Mouse (Mus musculus): Measurements from ENCODE around the gene Krt26. TPM values are rescaled to one million over a fixed set of nuclear protein-coding genes. Genes with fewer than 3 reads are reported as not detected.
A peak's percentile ranks its signal among the peaks of the same experiment; 100 is the strongest.

Krt26 gene
- total RNA-seq (2021), result not detected

DNA sequence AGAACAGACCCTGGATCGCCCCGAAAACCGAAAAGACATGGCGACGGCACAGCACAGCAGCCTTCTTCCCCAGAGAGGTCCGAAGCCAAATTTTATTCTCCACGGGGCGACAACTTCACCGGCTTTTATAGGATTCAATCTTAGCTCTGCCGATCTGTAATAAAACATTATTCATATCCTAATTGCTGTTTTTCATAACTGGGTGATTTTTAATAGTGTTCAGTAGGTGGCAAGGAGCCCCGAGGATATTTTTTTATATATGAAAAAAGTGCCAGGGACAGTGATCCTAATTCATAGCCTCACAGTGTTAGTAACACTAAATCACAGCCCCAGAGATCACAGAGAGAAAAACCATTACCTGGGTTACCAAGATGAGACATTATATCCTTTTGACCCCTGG is at the start of gene Krt26:
TSS of gene Krt26 (minus strand) at position 101 of the 400 bp plus-strand sequence.
- DNase-seq, result no peak
- intact Hi-C loops (cut with DNase I), result no loop called here

- peak; percentile 90 for DNase-seq
- intact Hi-C loops (cut with DNase I), result no loop called here
These were observed 48.3 kb upstream of the Krt26 start for GRCm38 (mm10) chr11:99385813-99386721.

GRCm38 (mm10) chr11:99379568-99379967 is 41.8 kb upstream of the Krt26 start:
- intact Hi-C loops (cut with DNase I), result no loop called here
- peak; percentile 77 for DNase-seq

DNA sequence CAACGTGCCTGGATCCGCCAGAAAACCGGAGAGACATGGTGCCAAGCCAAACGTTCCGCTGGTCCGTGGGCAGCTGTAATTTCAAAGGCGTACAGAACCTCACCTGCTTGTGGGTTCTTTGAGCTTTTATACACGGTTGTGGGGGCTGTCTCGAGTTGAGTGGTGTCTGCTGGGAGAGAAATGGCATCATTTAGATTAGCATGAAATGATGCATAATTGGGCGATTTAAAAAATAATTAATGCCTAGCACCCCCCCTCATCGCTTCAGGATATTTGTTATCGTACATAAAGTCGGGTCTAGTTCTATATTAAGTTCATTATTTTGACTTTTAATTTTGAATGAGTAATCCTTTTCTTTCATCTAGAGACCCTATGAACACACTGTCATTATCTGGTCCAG is 37.0 kb upstream of the Krt26 start, which contains the start of gene Krt28:
TSS of gene Krt28 (minus strand) at position 101 of the 400 bp plus-strand sequence.
- no peak for DNase-seq
- intact Hi-C loops (cut with DNase I), result no loop called here

GRCm38 (mm10) chr11:99369853-99370451 is 32.2 kb upstream of the Krt26 start:
- intact Hi-C loops (cut with DNase I), result no loop called here
- DNase-seq, result peak; percentile 18

- intact Hi-C loops (cut with DNase I), result no loop called here
- DNase-seq, result no peak
These were observed 31.5 kb upstream of the Krt26 start for GRCm38 (mm10) chr11:99369229-99369628.

DNA sequence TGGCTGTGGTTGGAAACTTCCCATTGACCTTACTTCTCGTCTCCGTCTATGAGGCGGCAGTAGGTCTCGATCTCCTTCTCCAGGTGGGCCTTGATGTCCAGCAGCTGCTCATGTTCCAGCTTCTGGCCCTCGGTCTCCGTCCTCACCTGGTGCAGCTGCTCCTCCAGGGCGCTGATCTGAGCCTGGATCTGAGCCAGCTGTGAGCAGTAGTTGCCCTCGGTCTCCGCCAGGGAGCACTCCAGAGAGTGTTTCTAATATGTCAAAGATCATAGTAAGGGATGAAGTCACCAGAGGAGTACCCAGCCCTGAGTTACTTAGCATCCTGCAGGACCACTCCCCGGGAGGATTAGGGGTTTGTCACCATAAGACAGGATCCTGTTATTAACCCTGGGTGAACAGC is 29.0 kb upstream of the Krt26 start:
- intact Hi-C loops (cut with DNase I), result no loop called here
- DNase-seq, result peak; percentile 26

DNA sequence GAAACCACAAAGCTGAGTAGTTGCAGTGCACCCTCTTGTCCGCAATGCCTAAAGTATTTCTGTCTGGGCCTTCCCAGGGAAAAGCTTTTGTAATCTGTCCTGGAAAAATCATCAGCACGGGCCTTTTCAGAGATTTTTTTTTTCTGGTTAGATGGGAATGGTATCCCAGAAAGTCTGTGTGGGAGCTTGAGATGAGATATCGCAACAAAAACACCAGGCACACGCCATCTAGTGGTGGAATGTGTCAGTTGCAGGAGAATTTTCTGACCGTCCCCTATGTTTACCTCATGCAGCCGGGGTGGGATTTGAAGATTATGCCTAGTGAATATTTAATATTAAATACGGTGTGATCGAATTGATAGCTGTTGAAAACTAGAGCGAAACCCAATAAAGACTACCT is 26.6 kb upstream of the Krt26 start:
- DNase-seq, result peak; percentile 38
- intact Hi-C loops (cut with DNase I), result loop anchor here (5.0 kb wide), 1 partner anchor 52 kb away; no protein-coding TSS in a partner anchor

- no peak for DNase-seq
- intact Hi-C loops (cut with DNase I), result loop anchor here (5.0 kb wide), 1 partner anchor 49 kb away; no protein-coding TSS in a partner anchor
These were observed 23.7 kb upstream of the Krt26 start for GRCm38 (mm10) chr11:99361423-99361822.

DNA sequence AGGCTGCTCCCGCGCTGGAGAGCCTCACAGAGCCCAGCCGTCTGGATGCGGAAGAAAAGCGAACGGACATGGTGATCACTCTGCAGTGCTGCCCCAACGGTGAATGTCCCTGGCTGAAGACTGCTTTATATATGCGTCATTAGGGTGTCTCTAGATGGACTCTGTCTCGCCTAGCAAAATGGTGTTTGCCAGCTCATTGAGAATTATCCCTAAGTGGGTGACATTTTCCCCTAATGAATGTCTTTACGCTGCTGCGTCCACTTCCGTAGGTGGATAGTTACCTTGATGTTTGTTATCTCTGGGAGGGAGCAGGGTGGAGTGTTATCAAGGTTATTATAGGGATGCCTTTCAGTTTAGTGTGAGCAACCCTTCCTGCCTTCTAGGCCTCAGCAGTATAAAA is 13.2 kb upstream of the Krt26 start, which contains the start of gene Krt27:
TSS of gene Krt27 (minus strand) at position 101 of the 400 bp plus-strand sequence.
- no peak for DNase-seq
- intact Hi-C loops (cut with DNase I), result no loop called here

DNA sequence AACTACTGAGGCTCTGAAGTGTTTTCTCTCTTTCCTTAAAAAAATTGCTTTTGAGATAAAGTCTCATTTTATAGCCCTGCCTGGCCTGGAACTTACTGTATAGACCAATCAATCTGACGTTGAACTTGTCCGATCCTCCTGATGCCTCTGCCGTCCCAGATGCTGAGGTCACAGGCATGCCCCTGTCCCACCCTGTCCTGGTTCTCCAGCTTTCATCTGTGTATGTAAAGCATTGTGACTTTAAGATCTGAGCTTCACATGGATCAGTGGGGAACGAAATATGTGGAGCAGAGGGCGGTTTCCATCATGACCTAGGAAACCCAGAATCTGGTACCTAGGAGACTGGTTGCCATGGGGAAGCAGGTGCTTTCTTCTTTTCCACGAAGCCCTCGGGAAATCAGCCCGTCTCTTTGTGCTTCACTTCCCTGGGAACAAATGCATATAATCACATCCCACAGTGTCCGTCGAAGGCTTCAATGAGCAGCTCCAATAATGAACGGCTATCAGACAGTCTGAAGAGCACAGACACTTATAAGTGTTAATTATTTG is 1.6 kb upstream of the Krt26 start:
- peak; percentile 8 for DNase-seq
- intact Hi-C loops (cut with DNase I), result no loop called here

- intact Hi-C loops (cut with DNase I), result no loop called here
- DNase-seq, result peak; percentile 18
These were observed 4.3 kb downstream of the Krt26 start for GRCm38 (mm10) chr11:99333426-99333825.

- intact Hi-C loops (cut with DNase I), result no loop called here
- no peak for DNase-seq
These were observed 8.1 kb downstream of the Krt26 start for GRCm38 (mm10) chr11:99329655-99330054.

DNA sequence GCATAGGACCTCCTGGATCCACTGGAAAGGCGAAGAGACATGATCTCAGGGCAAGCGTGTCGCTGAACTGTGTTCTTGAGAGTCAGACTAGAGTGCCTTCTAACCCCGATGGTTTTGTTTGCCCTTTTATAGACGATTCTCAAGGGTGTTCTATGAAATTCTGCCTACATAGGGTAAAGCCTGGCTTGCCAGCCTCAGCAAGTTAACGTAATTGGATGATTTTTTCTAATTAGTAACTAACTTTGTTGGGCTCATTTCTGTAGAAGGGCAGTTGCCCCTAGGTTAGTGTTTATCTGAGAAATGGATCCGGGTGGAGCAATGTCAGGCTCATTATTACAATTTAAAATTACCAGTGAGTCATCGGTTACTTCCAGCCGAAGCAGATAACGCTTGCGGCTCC is 14.9 kb downstream of the Krt26 start, which contains the start of gene Krt25:
TSS of gene Krt25 (minus strand) at position 101 of the 400 bp plus-strand sequence.
- intact Hi-C loops (cut with DNase I), result no loop called here
- DNase-seq, result no peak

DNA sequence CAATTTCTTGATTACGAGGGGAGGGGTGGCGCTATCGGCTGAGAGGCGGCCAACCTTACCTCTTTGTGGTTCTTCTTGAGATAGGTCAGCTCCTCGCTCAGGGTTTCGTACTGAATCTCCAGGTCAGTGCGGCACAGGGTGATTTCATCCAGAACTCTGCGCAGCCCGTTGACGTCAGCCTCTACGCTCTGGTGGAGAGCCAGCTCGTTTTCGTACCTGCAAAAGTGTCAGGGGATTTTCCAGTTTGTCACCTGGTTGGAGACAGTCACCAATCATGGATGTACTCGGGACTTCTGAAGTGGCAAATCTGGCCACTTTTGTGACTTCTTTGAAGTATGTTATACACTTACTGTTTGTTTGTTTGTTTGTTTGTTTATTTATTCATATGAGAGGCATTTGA is 16.7 kb downstream of the Krt26 start:
- no peak for DNase-seq
- intact Hi-C loops (cut with DNase I), result no loop called here

GRCm38 (mm10) chr11:99319127-99319526 is 18.6 kb downstream of the Krt26 start:
- no peak for DNase-seq
- intact Hi-C loops (cut with DNase I), result no loop called here

- intact Hi-C loops (cut with DNase I), result no loop called here
- DNase-seq, result no peak
These were observed 21.2 kb downstream of the Krt26 start for GRCm38 (mm10) chr11:99316543-99316942.

DNA sequence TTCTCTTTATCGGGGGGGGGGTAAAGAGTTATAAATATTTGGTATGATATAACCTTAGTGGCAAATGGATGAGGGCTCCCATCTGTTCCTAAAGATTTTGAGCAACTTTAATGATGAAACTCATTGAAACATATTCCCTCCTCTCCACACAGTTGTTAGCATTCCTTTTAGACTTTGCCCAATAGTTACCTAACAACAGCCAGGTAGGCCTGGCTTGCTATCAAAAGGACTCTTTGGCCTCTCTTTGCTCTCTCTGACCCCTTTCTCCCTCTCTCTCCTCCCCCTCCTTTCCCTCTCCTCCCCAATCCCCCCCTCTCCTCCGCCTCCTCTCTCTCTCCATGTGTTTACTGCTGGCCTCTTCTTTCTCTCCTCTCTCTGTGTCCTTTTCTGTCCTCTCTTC is 23.2 kb downstream of the Krt26 start:
- no peak for DNase-seq
- intact Hi-C loops (cut with DNase I), result loop anchor here (5.0 kb wide), 2 partner anchors 48 to 148 kb away; no protein-coding TSS in a partner anchor

DNA sequence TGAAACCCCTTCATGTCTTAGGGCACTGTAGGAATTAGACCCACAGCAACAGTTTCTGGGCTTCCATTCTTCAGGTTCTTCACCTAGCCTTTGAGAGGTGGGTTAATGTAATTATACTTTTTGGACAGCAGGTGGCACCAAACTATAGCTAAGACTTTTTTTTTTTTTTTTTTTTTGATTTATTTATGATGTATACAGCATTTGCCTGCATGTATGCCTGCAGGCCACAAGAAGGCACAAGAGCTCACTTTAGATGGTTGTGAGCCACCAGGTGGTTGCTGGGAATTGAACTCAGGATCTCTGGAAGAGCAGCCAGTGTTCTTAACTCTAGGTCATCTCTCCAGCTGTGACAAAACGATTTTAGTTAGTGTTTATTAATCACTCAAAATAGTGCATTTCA is 26.9 kb downstream of the Krt26 start:
- intact Hi-C loops (cut with DNase I), result loop anchor here (5.0 kb wide), 2 partner anchors 51 to 151 kb away; no protein-coding TSS in a partner anchor
- no peak for DNase-seq

GRCm38 (mm10) chr11:99307579-99307978 is 30.2 kb downstream of the Krt26 start:
- peak; percentile 59 for DNase-seq
- intact Hi-C loops (cut with DNase I), result no loop called here

- DNase-seq, result no peak
- intact Hi-C loops (cut with DNase I), result loop anchor here (10.0 kb wide), 1 partner anchor 110 kb away; no protein-coding TSS in a partner anchor
These were observed 42.7 kb downstream of the Krt26 start for GRCm38 (mm10) chr11:99295039-99295438.

Measured in left cerebral cortex, postnatal 4 days (tissue).